Mouse (Mus musculus): ENCODE data around the gene Pde6b. TPM values are rescaled to one million over a fixed set of nuclear protein-coding genes. Genes with fewer than 3 reads are reported as not detected.

Pde6b gene
- total and polyA plus RNA-seq, 2 experiments from 2014 or later: 0.26 TPM; not detected in 1

- Histone ChIP-seq H3K27ac (no peak overlapping the region), H3K36me3 (ENCODE audit: insufficient read depth, low read length) (peaks cover under 1% of the 10 kb centered on the region; the same call in 1 of the 2 replicates), H3K4me2 (ENCODE audit: low read depth, low read length) (no peak overlapping the region), H3K4me3 (ENCODE audit: low read length) (no peak overlapping the region), H3K9ac (replicated peaks; ENCODE audit: low read length) (no peak overlapping the region), H3K27me3 (ENCODE audit: insufficient read depth, low read length) (no peaks in the 10 kb centered on the region), H3K4me1 (ENCODE audit: insufficient read depth, low read length) (peaks cover 25% of the 10 kb centered on the region), H3K9me3 (ENCODE audit: low read length) (no peaks in the 10 kb centered on the region)
- no peak for ATAC-seq
- DNase-seq (ENCODE audit: low spot score): no peak
- no peak for TF ChIP-seq CTCF (IDR thresholded peaks at IDR 0.05; ENCODE audit: low read depth)
- WGBS: 96% methylated on average over 1 of the region's 1 CpGs
Observed at GRCm38 (mm10) chr5:108466647-108467046, 78.5 kb downstream of the Pde6b start.

- DNase-seq (ENCODE audit: low spot score) (no peak), ATAC-seq (no peak)
- no peak for TF ChIP-seq CTCF (IDR thresholded peaks at IDR 0.05; ENCODE audit: low read depth)
- no peak overlapping the region for H3K4me2 ChIP-seq (ENCODE audit: low read depth, low read length)
- no peak overlapping the region for H3K4me3 ChIP-seq (ENCODE audit: low read length)
- no peaks in the 10 kb centered on the region for H3K4me1 ChIP-seq (ENCODE audit: insufficient read depth, low read length)
- H3K27me3 ChIP-seq (ENCODE audit: insufficient read depth, low read length): no peaks in the 10 kb centered on the region
- no peak overlapping the region for H3K27ac ChIP-seq
- H3K9ac ChIP-seq (replicated peaks; ENCODE audit: low read length): no peak overlapping the region
- H3K36me3 ChIP-seq (ENCODE audit: insufficient read depth, low read length): peaks cover 30% of the 10 kb centered on the region
- 64% methylated on average over 7 of the region's 7 CpGs for WGBS
- H3K9me3 ChIP-seq (ENCODE audit: low read length): no peaks in the 10 kb centered on the region
Observed at GRCm38 (mm10) chr5:108469617-108470016, 81.4 kb downstream of the Pde6b start.

GRCm38 (mm10) chr5:108473737-108474136 lies 85.5 kb downstream of the Pde6b start:
- peaks cover 66% of the 10 kb centered on the region for H3K36me3 ChIP-seq (ENCODE audit: insufficient read depth, low read length)
- no peak overlapping the region for H3K27ac ChIP-seq
- H3K9ac ChIP-seq (replicated peaks; ENCODE audit: low read length): no peak overlapping the region
- no peaks in the 10 kb centered on the region for H3K4me1 ChIP-seq (ENCODE audit: insufficient read depth, low read length)
- ATAC-seq: no peak
- H3K4me2 ChIP-seq (ENCODE audit: low read depth, low read length): no peak overlapping the region
- TF ChIP-seq CTCF (IDR thresholded peaks at IDR 0.05; ENCODE audit: low read depth): no peak
- H3K27me3 ChIP-seq (ENCODE audit: insufficient read depth, low read length): no peaks in the 10 kb centered on the region
- WGBS: 90% methylated on average over 4 of the region's 4 CpGs
- H3K9me3 ChIP-seq (ENCODE audit: low read length): no peaks in the 10 kb centered on the region
- no peak for DNase-seq (ENCODE audit: low spot score)
- H3K4me3 ChIP-seq (ENCODE audit: low read length): no peak overlapping the region

- TF ChIP-seq CTCF (IDR thresholded peaks at IDR 0.05; ENCODE audit: low read depth): no peak
- Histone ChIP-seq H3K4me1 (ENCODE audit: insufficient read depth, low read length) (no peaks in the 10 kb centered on the region), H3K4me3 (ENCODE audit: low read length) (no peak overlapping the region), H3K36me3 (ENCODE audit: insufficient read depth, low read length) (peaks cover 70% of the 10 kb centered on the region), H3K4me2 (ENCODE audit: low read depth, low read length) (no peak overlapping the region), H3K9ac (replicated peaks; ENCODE audit: low read length) (no peak overlapping the region), H3K27me3 (ENCODE audit: insufficient read depth, low read length) (no peaks in the 10 kb centered on the region), H3K9me3 (ENCODE audit: low read length) (no peaks in the 10 kb centered on the region), H3K27ac (no peak overlapping the region)
- 83% methylated on average over 3 of the region's 3 CpGs for WGBS
- DNase-seq (ENCODE audit: low spot score) (no peak), ATAC-seq (no peak)
Observed at GRCm38 (mm10) chr5:108475977-108476376, 87.8 kb downstream of the Pde6b start.

Other genes starting within 250 kb of the Pde6b start
- 31.8 and 39.4 TPM in 2 replicates for gene Dr1, start 119.5 kb upstream of the Pde6b start, total RNA-seq (2014; rRNA removed)
- gene Dr1, start 119.5 kb upstream of the Pde6b start, polyA plus RNA-seq (2015; fragmentation: Nextera tagmentation; extraction: Ambion mirVana): 39.7 and 39.9 TPM in 2 replicates
- gene Pigg, start 75.8 kb upstream of the Pde6b start, total RNA-seq (2014; rRNA removed): 4.9 and 7.2 TPM in 2 replicates
- 2.2 and 2.5 TPM in 2 replicates for gene Pigg, start 75.8 kb upstream of the Pde6b start, polyA plus RNA-seq (2015; fragmentation: Nextera tagmentation; extraction: Ambion mirVana)
- gene Gm42517, start 20.5 kb upstream of the Pde6b start, total RNA-seq (2014; rRNA removed): 93.4 and 97.0 TPM in 2 replicates
- gene Gm42517, start 20.5 kb upstream of the Pde6b start, polyA plus RNA-seq (2015; fragmentation: Nextera tagmentation; extraction: Ambion mirVana): 3.8 and 4.5 TPM in 2 replicates
- 31.5 and 90.8 TPM in 2 replicates for gene Atp5k, start 46.1 kb downstream of the Pde6b start, total RNA-seq (2014; rRNA removed)
- gene Atp5k, start 46.1 kb downstream of the Pde6b start, polyA plus RNA-seq (2015; fragmentation: Nextera tagmentation; extraction: Ambion mirVana): 621 and 639 TPM in 2 replicates
- gene Mfsd7a, start 60.5 kb downstream of the Pde6b start, total RNA-seq (2014; rRNA removed): 0.11 and 0.52 TPM in 2 replicates
- gene Mfsd7a, start 60.5 kb downstream of the Pde6b start, polyA plus RNA-seq (2015; fragmentation: Nextera tagmentation; extraction: Ambion mirVana): 0.15 TPM in 2 replicates
- 32.0 and 36.4 TPM in 2 replicates for gene Pcgf3, start 72.8 kb downstream of the Pde6b start, total RNA-seq (2014; rRNA removed)
- gene Pcgf3, start 72.8 kb downstream of the Pde6b start, polyA plus RNA-seq (2015; fragmentation: Nextera tagmentation; extraction: Ambion mirVana): 12.1 and 12.9 TPM in 2 replicates
- 95.6 and 118 TPM in 2 replicates for gene Cplx1, start 161.6 kb downstream of the Pde6b start, total RNA-seq (2014; rRNA removed)
- 257 and 267 TPM in 2 replicates for gene Cplx1, start 161.6 kb downstream of the Pde6b start, polyA plus RNA-seq (2015; fragmentation: Nextera tagmentation; extraction: Ambion mirVana)
- 75.5 and 87.8 TPM in 2 replicates for gene Gak, start 241.4 kb downstream of the Pde6b start, total RNA-seq (2014; rRNA removed)
- 40.2 and 43.5 TPM in 2 replicates for gene Gak, start 241.4 kb downstream of the Pde6b start, polyA plus RNA-seq (2015; fragmentation: Nextera tagmentation; extraction: Ambion mirVana)
- 43.6 and 50.0 TPM in 2 replicates for gene Tmem175, start 241.4 kb downstream of the Pde6b start, total RNA-seq (2014; rRNA removed)
- 38.7 and 40.6 TPM in 2 replicates for gene Tmem175, start 241.4 kb downstream of the Pde6b start, polyA plus RNA-seq (2015; fragmentation: Nextera tagmentation; extraction: Ambion mirVana)